Mouse (Mus musculus) spleen, adult 2 months (tissue): ENCODE results near the gene Lce1l. TPM values are rescaled to one million over a fixed set of nuclear protein-coding genes. Genes with fewer than 3 reads are reported as not detected.

Source experiments
- DNase-seq, 2 experiments: peaks; one replicate each; pipeline versions ENCODE4 v3.0.0 to v3.0.0-alpha.2; 2012 to 2021; ENCODE audit warnings: low spot score in 2 of 2, low read depth in 1 of 2
- H3K27ac ChIP-seq: fragments of 200-500 bp; 2 replicates; pipeline ENCODE4 v1.5.1; 2012; ENCODE audit warnings: low read length, inconsistent platforms; ENCODE audit not compliant: insufficient read depth
- H3K27me3 ChIP-seq: fragments of 200-500 bp; 2 replicates; pipeline ENCODE4 v1.6.1; 2012; ENCODE audit warnings: mild to moderate bottlenecking, moderate library complexity, low read length, inconsistent platforms; ENCODE audit not compliant: control insufficient read depth, insufficient read depth
- H3K36me3 ChIP-seq: fragments of 200-500 bp; 2 replicates; pipeline ENCODE4 v1.6.1; 2012; ENCODE audit warnings: mild to moderate bottlenecking, low read length, inconsistent platforms; ENCODE audit not compliant: control insufficient read depth, insufficient read depth
- H3K4me1 ChIP-seq: fragments of 200-500 bp; 2 replicates; pipeline ENCODE4 v1.6.1; 2011; ENCODE audit warnings: inconsistent platforms; ENCODE audit not compliant: control insufficient read depth, insufficient read depth, insufficient read length
- H3K4me3 ChIP-seq: fragments of 200-500 bp; 2 replicates; pipeline ENCODE4 v1.5.1; 2011; ENCODE audit warnings: mild to moderate bottlenecking, inconsistent platforms; ENCODE audit not compliant: insufficient read depth, insufficient read length; ENCODE audit errors: extremely low read depth
- CTCF ChIP-seq: fragments of 200-500 bp; IDR thresholded peaks from 2 replicates; pipeline ENCODE4 v1.5.1; 2011; ENCODE audit warnings: mild to moderate bottlenecking, inconsistent platforms; ENCODE audit not compliant: insufficient read depth, insufficient read length, insufficient replicate concordance; ENCODE audit errors: extremely low read depth
- POLR2A ChIP-seq: fragments of 200-500 bp; IDR thresholded peaks from 2 replicates; pipeline ENCODE4 v1.6.1; 2011; ENCODE audit warnings: low read depth, low read length, inconsistent platforms
- WGBS: fragments of 180-500 bp; shearing (Covaris S2); methylation state at CpG from one replicate; pipeline ENCODE4 v1.1.7; 2018; 5-methylcytosine and 5-hydroxymethylcytosine counted together
- polyA plus RNA-seq: library from polyadenylated mRNA; depleted of rRNA; stranded (reverse); fragments of >200 nt; gene quantifications from 2 replicates; pipeline ENCODE4 v1.2.3, GENCODE M21; 2012; rRNA removed

The Lce1l gene
- polyA plus RNA-seq, 1 experiment = not detected

DNA sequence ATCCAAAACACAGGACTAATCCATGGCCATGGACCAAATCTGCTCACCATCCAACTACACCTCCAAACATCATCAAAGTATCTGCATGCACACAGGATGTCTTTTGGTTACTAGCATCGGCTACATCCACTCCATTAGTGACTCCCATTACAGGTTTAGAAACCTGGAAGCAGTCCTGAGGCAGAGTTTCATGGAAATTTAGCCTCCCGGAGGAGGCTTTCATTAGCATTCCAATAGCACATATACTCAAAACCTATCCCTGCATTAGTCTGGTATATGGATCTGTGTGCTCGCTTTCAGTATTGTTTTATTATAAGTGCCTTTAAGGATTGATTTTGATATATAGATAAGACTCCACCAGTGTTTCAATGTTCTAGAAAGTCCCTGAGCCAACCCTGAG is 35.5 kb downstream of the Lce1l start:
- no peak for DNase-seq
- Histone ChIP-seq H3K4me1 (no peaks in the 10 kb centered on the region), H3K36me3 (no peaks in the 10 kb centered on the region), H3K27me3 (no peaks in the 10 kb centered on the region), H3K4me3 (no peak overlapping the region), H3K27ac (no peak overlapping the region)
- TF ChIP-seq POLR2A (no peak), CTCF (no peak)
- 90% methylated on average over 3 of the region's 3 CpGs for whole genome bisulfite sequencing

DNA sequence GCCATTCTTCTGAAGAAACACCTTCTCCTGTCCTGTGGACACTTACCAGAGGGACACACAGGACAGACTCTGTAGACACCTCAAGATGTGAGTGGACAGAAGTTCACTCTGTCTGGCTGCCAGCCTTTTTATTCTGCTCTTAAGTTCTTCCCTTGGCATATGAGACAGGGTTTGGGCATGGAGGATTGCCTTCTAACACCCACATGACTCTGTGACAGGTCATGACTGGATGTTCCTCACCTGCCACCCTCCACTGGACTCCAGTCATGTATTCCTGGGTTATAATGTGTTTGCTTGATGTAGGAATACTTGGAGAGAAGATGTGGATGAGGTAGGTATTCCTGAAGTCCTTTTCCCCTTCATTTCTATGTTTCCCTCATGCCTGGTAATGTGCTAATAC is 43.3 kb downstream of the Lce1l start, which contains the start of gene Lce1k:
Lce1k (minus strand) TSS at position 101 of the 400 bp plus-strand sequence.
- Histone ChIP-seq H3K4me1 (no peaks in the 10 kb centered on the region), H3K36me3 (no peaks in the 10 kb centered on the region), H3K4me3 (no peak within 1 kb of the TSS), H3K27ac (no peak within 1 kb of the TSS), H3K27me3 (no peaks in the 10 kb centered on the region)
- DNase-seq = no peak
- TF ChIP-seq CTCF (no peak), POLR2A (no peak)

Other genes with a start within 250 kb of the Lce1l start
- not detected in 2 replicates for gene 2210017I01Rik, start 243.8 kb downstream of the Lce1l start, polyA plus RNA-seq
- not detected in 2 replicates for gene Lce6a, start 229.6 kb downstream of the Lce1l start, polyA plus RNA-seq
- not detected in 2 replicates for gene Lce1a1, start 203.0 kb downstream of the Lce1l start, polyA plus RNA-seq
- not detected in 2 replicates for gene Lce1b, start 194.4 kb downstream of the Lce1l start, polyA plus RNA-seq
- not detected in 2 replicates for gene Lce1a2, start 181.0 kb downstream of the Lce1l start, polyA plus RNA-seq
- gene Lce1c, start 172.0 kb downstream of the Lce1l start, polyA plus RNA-seq = not detected in 2 replicates
- gene Lce1d, start 164.1 kb downstream of the Lce1l start, polyA plus RNA-seq = not detected in 2 replicates
- not detected in 2 replicates for gene Lce1e, start 142.2 kb downstream of the Lce1l start, polyA plus RNA-seq
- not detected in 2 replicates for gene Lce1f, start 130.9 kb downstream of the Lce1l start, polyA plus RNA-seq
- gene Gm38119, start 112.2 kb downstream of the Lce1l start, polyA plus RNA-seq = not detected in 2 replicates
- not detected in 2 replicates for gene Lce1g, start 98.9 kb downstream of the Lce1l start, polyA plus RNA-seq
- not detected in 2 replicates for gene Lce1h, start 86.2 kb downstream of the Lce1l start, polyA plus RNA-seq
- not detected in 2 replicates for gene Lce1i, start 72.4 kb downstream of the Lce1l start, polyA plus RNA-seq
- not detected in 2 replicates for gene Lce1j, start 60.8 kb downstream of the Lce1l start, polyA plus RNA-seq
- not detected in 2 replicates for gene Lce1k, start 43.4 kb downstream of the Lce1l start, polyA plus RNA-seq
- gene Kprp, start 24.0 kb downstream of the Lce1l start, polyA plus RNA-seq = not detected in 2 replicates
- not detected in 2 replicates for gene 2310050C09Rik, start 18.9 kb upstream of the Lce1l start, polyA plus RNA-seq
- gene Lce3a, start 74.9 kb upstream of the Lce1l start, polyA plus RNA-seq = not detected in 2 replicates
- gene Lce3b, start 81.7 kb upstream of the Lce1l start, polyA plus RNA-seq = not detected in 2 replicates
- gene Lce3c, start 93.2 kb upstream of the Lce1l start, polyA plus RNA-seq = not detected in 2 replicates
- not detected in 2 replicates for gene Lce3d, start 106.1 kb upstream of the Lce1l start, polyA plus RNA-seq
- gene Lce3e, start 115.8 kb upstream of the Lce1l start, polyA plus RNA-seq = not detected in 2 replicates
- gene Lce3f, start 140.9 kb upstream of the Lce1l start, polyA plus RNA-seq = not detected in 2 replicates
- not detected in 2 replicates for gene Crct1, start 164.4 kb upstream of the Lce1l start, polyA plus RNA-seq
- gene Lce1m, start 167.8 kb upstream of the Lce1l start, polyA plus RNA-seq = not detected in 2 replicates
- gene Gm4858, start 217.5 kb upstream of the Lce1l start, polyA plus RNA-seq = not detected in 2 replicates